Mouse (Mus musculus) lung, adult 2 months (tissue): ENCODE measurements at regions not wholly inside any gene's neighbourhood (a gene's known extent, or its start where the extent isn't known, plus 50 kb on each side); places are given as distances from the start of the nearest gene placed in this dataset.

Source experiments
- CTCF ChIP-seq: fragments of 200-500 bp; IDR thresholded peaks from 2 replicates; pipeline ENCODE4 v1.5.1; 2011; ENCODE audit warnings: mild to moderate bottlenecking, low read length, control low read depth; ENCODE audit not compliant: insufficient read depth
- POLR2A ChIP-seq: fragments of 200-500 bp; IDR thresholded peaks from 2 replicates; pipeline ENCODE4 v1.6.1; 2011; ENCODE audit warnings: low read depth, mild to moderate bottlenecking, control low read depth, low read length, borderline replicate concordance; ENCODE audit errors: extremely low read depth

GRCm38 (mm10) chr15:52510137-52510536 lies 1374.6 kb upstream of the Gm7489 start:
- TF ChIP-seq CTCF (no peak), POLR2A (no peak)
